Mouse (Mus musculus) spleen, postnatal 10 days (tissue): ENCODE data around the gene Rnf214.

Experiments used
- DNase-seq, 2 experiments: peaks; one replicate each; pipeline ENCODE4 v3.0.0; 2021 to 2022; ENCODE audit warnings: low spot score in 2 of 2

Rnf214 gene

DNA sequence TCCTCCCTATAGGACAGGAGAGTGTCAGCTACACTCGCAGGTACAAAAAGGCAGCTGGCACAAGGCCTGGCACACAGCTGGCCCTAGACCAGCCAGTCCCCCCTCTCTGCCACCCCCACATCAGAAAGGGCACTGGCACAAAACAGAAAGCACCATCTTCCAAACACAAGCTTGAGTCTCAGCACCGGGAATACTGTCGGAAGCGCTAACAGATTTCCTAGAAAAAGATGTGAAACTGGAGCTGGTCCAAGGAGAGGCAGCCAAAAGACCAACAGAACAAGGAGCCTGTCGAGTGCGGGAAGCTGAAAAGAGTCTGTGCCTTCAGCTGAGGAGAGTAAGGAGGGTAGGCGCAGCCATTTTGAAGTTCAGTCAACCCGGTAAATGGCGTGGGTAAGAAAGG lies 91.6 kb downstream of the Rnf214 start:
- DNase-seq, result no peak
